Mouse (Mus musculus): ENCODE results near the gene Ppp1r12c. TPM values are rescaled to one million over a fixed set of nuclear protein-coding genes. Genes with fewer than 3 reads are reported as not detected.

Gene Ppp1r12c
- polyA plus RNA-seq, 1 experiment from 2014 or later: 17.0 TPM

DNA sequence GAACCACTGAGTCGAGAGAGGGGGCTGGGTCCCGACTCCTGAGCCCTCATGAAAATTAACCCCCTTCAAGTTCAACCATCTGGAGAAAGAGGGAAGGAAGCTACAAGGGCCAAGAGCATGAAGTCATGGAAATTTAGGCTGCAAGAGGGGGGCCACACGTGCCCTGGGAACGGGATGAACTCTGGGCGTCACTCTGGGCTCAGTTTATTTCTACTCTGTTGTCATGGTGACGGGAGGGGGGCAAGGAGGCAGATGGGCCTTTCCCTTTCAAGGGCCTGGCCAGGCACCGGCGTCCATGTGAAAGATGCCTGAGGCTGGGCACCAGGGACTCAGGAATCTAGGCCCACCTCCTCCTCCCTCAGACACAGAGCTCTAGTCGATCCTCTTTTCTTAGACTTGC, 3.2 kb downstream of the Ppp1r12c start:
- Histone ChIP-seq H3K27ac (ENCODE audit: low read length) (peak overlapping the region; percentile 43), H3K9ac (ENCODE audit: low read depth, low read length) (peak overlapping the region; percentile 52), H3K27me3 (replicated peaks; ENCODE audit: control insufficient read depth, insufficient read depth, low read length) (no peaks in the 10 kb centered on the region), H3K4me2 (ENCODE audit: low read depth, low read length) (peak overlapping the region; percentile 32), H3K9me3 (ENCODE audit: control insufficient read depth, low read length) (no peaks in the 10 kb centered on the region), H3K4me1 (ENCODE audit: control insufficient read depth, insufficient read depth, low read length) (peaks cover 36% of the 10 kb centered on the region), H3K36me3 (ENCODE audit: control insufficient read depth, insufficient read depth, low read length) (no peaks in the 10 kb centered on the region), H3K4me3 (ENCODE audit: low read length) (peak overlapping the region; percentile 13; the same call in 1 of the 2 replicates)
- WGBS: 22% methylated on average over 9 of the region's 9 CpGs
- peak; percentile 11 for ATAC-seq

DNA sequence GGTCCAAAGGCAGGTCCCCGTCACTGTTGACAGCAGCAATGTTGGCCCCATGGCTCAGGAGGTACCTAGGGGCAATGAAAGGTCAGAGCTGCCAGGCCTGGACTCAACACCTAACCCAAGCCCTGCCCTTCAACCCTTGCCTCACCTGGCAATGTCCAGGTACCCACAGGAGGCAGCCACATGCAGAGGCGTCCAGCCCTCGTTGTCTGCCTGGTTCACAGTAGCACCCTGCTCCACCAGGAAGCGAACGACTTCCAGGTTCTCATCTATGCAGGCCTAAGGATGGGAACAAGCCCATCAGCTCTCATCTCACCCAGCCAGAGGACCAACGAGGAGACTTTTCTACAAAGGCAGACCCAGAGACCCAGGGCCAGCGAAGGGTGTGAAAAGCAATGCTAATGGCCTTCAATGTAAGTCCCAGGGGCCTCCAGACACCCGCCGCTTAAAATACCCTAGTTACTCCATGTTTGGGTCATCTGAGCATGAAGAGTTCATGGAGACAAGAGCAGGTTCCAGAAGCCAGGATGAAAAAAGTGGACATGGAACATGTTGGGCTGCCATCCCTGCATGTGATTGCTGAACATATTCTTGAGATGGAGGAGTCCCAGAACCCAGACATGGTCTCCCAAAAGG, 4.1 kb downstream of the Ppp1r12c start:
- 0 out of 2 replicates have a peak overlapping the region, but pooled peaks have one; percentile 43 for H3K27ac ChIP-seq (ENCODE audit: low read length)
- no peaks in the 10 kb centered on the region for H3K9me3 ChIP-seq (ENCODE audit: control insufficient read depth, low read length)
- no peak for ATAC-seq
- H3K36me3 ChIP-seq (ENCODE audit: control insufficient read depth, insufficient read depth, low read length): no peaks in the 10 kb centered on the region
- no peaks in the 10 kb centered on the region for H3K27me3 ChIP-seq (replicated peaks; ENCODE audit: control insufficient read depth, insufficient read depth, low read length)
- H3K4me3 ChIP-seq (ENCODE audit: low read length): no peak overlapping the region
- peaks cover 44% of the 10 kb centered on the region for H3K4me1 ChIP-seq (ENCODE audit: control insufficient read depth, insufficient read depth, low read length)
- H3K4me2 ChIP-seq (ENCODE audit: low read depth, low read length): peak overlapping the region; percentile 32
- WGBS: 96% methylated on average over 9 of the region's 9 CpGs
- H3K9ac ChIP-seq (ENCODE audit: low read depth, low read length): no peak overlapping the region

DNA sequence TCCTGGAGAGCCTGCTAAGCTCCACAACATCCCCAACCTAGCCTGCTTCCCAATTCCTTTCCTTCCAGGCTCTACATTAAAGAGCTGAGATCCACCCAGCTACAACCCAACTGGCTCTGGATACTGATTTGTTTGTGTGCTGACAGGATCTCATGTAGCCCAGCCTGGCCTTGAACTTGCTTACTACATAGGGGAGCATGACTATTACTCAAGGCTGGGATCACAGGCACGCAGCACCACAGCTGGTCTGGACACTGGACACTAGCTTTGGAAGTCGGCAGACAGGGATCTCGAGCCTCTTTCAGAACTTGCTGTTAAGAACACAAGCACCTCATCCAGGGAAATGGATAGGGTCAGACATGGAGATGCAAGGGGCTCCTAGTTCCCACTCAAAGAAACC, 5.0 kb downstream of the Ppp1r12c start:
- Histone ChIP-seq H3K4me3 (ENCODE audit: low read length) (no peak overlapping the region), H3K36me3 (ENCODE audit: control insufficient read depth, insufficient read depth, low read length) (no peaks in the 10 kb centered on the region), H3K9me3 (ENCODE audit: control insufficient read depth, low read length) (no peaks in the 10 kb centered on the region), H3K4me2 (ENCODE audit: low read depth, low read length) (no peak overlapping the region), H3K27ac (ENCODE audit: low read length) (no peak overlapping the region), H3K27me3 (replicated peaks; ENCODE audit: control insufficient read depth, insufficient read depth, low read length) (no peaks in the 10 kb centered on the region), H3K9ac (ENCODE audit: low read depth, low read length) (no peak overlapping the region), H3K4me1 (ENCODE audit: control insufficient read depth, insufficient read depth, low read length) (peaks cover 42% of the 10 kb centered on the region)
- no peak for ATAC-seq
- 94% methylated on average over 3 of the region's 3 CpGs for WGBS

DNA sequence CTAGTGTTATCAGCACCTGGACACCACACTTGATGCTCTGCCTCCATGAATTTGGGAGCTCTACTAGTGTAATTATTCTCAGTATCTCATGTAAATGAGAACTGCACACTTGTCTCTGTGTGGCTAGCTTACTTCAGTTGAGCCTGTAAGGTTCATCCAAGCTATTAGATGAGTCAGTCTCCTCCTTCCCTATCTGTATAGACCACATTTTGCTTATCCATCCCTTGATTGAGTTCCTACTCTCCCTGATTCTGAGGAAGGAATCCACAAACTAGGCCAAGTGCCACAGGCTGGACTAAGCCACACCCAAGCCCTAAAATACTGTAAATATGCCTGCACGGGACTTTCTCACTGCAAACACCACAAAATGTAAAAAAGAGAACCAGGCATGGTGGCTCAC, 7.5 kb downstream of the Ppp1r12c start:
- H3K36me3 ChIP-seq (ENCODE audit: control insufficient read depth, insufficient read depth, low read length): 0 out of 2 replicates have a peak, but pooled peaks cover 3% of the 10 kb centered on the region
- no peaks in the 10 kb centered on the region for H3K9me3 ChIP-seq (ENCODE audit: control insufficient read depth, low read length)
- H3K9ac ChIP-seq (ENCODE audit: low read depth, low read length): no peak overlapping the region
- H3K4me2 ChIP-seq (ENCODE audit: low read depth, low read length): no peak overlapping the region
- H3K4me1 ChIP-seq (ENCODE audit: control insufficient read depth, insufficient read depth, low read length): peaks cover 27% of the 10 kb centered on the region
- WGBS: 59% methylated on average over 1 of the region's 1 CpGs
- H3K27ac ChIP-seq (ENCODE audit: low read length): no peak overlapping the region
- H3K27me3 ChIP-seq (replicated peaks; ENCODE audit: control insufficient read depth, insufficient read depth, low read length): no peaks in the 10 kb centered on the region
- no peak overlapping the region for H3K4me3 ChIP-seq (ENCODE audit: low read length)
- no peak for ATAC-seq

DNA sequence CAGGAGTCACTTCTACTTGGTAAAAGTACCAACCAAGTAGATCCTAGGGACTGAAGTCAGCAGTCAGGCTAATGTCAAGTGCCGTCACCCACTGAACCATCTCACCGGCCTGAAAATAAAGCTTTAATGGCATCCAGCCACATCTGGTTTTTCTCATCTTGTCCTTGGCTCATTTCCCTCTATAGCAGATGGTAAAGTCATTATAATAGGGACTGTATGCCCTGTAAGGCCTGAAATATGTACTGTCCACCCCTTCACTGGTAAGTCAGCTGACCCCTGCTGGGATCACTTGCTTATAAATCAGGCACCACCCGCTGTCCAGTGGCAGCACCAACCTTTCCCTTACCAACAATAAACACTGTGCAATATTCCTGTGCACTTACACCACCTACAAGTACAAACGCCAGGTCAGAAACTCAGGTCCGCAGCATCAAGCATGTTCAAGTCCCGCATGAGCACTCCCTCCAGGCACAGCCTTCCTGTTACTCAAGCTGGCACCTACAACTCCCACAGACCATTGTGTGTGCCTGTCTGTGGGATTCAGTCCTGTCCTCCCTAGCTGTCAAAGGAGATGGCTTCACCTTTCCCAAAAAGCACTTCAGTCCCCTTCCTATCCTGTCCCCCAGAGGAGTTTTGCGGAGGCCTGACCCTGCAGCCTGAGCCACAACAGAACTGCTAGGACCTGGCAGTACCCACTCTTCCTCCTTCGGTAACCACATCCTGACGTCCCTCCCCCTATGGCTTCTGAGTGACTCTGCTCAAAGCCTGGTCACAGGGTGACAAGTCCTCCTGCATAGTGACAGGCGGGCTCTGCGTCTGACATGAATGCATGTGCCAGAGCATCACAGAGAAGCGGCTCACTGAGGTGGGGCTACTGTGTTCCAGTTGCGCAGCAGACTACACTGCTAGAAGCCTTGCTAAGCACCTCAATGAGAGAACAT, 8.9 kb downstream of the Ppp1r12c start:
- H3K36me3 ChIP-seq (ENCODE audit: control insufficient read depth, insufficient read depth, low read length): 0 out of 2 replicates have a peak, but pooled peaks cover 3% of the 10 kb centered on the region
- H3K9me3 ChIP-seq (ENCODE audit: control insufficient read depth, low read length): no peaks in the 10 kb centered on the region
- H3K9ac ChIP-seq (ENCODE audit: low read depth, low read length): no peak overlapping the region
- H3K4me3 ChIP-seq (ENCODE audit: low read length): no peak overlapping the region
- H3K27ac ChIP-seq (ENCODE audit: low read length): 0 out of 2 replicates have a peak overlapping the region, but pooled peaks have one; percentile 34
- WGBS: 76% methylated on average over 13 of the region's 13 CpGs
- H3K4me2 ChIP-seq (ENCODE audit: low read depth, low read length): no peak overlapping the region
- ATAC-seq: no peak
- H3K4me1 ChIP-seq (ENCODE audit: control insufficient read depth, insufficient read depth, low read length): peaks cover 12% of the 10 kb centered on the region
- no peaks in the 10 kb centered on the region for H3K27me3 ChIP-seq (replicated peaks; ENCODE audit: control insufficient read depth, insufficient read depth, low read length)

DNA sequence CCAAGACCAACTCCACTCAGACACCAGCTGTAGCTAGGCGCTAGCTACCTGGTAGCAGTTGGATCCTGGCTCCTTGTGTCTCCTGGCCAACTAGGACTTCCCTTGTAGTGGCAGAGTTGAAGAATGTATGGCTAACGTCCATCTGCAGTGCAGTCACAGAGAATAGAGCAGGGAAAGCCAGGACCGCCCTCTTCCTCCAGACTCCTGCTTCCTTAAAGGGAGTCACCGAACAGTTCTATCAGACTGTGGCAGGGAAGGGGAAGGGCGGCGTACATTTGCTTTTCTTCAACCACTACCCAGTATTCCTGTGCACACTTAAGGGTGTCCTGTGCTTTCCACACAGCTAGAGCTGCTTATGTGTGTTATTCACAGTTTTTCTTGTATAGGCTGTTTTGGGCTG, 10.2 kb downstream of the Ppp1r12c start:
- Histone ChIP-seq H3K4me3 (ENCODE audit: low read length) (no peak overlapping the region), H3K4me2 (ENCODE audit: low read depth, low read length) (no peak overlapping the region), H3K4me1 (ENCODE audit: control insufficient read depth, insufficient read depth, low read length) (peaks cover 12% of the 10 kb centered on the region; the same call in 1 of the 2 replicates), H3K9me3 (ENCODE audit: control insufficient read depth, low read length) (no peaks in the 10 kb centered on the region), H3K27me3 (replicated peaks; ENCODE audit: control insufficient read depth, insufficient read depth, low read length) (no peaks in the 10 kb centered on the region), H3K27ac (ENCODE audit: low read length) (peak overlapping the region; percentile 21; the same call in 1 of the 2 replicates), H3K9ac (ENCODE audit: low read depth, low read length) (no peak overlapping the region; the same call in 1 of the 2 replicates), H3K36me3 (ENCODE audit: control insufficient read depth, insufficient read depth, low read length) (peaks cover 4% of the 10 kb centered on the region)
- 72% methylated on average over 6 of the region's 6 CpGs for WGBS
- no peak for ATAC-seq

DNA sequence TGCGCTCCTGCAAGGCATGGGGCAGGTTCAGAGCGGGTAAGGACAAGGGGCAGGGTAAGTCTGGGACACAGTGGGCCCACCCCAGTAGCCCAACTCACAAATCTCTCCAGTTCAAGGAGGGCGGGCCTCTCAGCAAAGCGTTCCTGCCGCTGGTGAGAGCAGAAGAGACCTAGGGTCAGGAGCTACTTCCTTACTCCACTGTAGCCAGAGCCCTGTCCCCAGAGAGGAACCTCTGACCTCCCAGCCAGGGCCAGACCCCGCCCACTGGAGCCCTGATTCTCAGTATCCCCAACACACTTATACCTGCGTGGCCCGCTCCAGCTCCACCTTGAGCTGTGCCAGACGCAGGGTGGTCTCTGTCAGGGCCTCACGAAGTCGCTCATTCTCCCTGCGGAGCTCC, 19.2 kb downstream of the Ppp1r12c start:
- no peak overlapping the region for H3K9ac ChIP-seq (ENCODE audit: low read depth, low read length)
- H3K27me3 ChIP-seq (replicated peaks; ENCODE audit: control insufficient read depth, insufficient read depth, low read length): no peaks in the 10 kb centered on the region
- H3K36me3 ChIP-seq (ENCODE audit: control insufficient read depth, insufficient read depth, low read length): peaks cover 28% of the 10 kb centered on the region
- no peak overlapping the region for H3K4me2 ChIP-seq (ENCODE audit: low read depth, low read length)
- peaks cover 15% of the 10 kb centered on the region for H3K4me1 ChIP-seq (ENCODE audit: control insufficient read depth, insufficient read depth, low read length)
- no peak overlapping the region for H3K4me3 ChIP-seq (ENCODE audit: low read length)
- no peak for ATAC-seq
- no peak overlapping the region for H3K27ac ChIP-seq (ENCODE audit: low read length)
- WGBS: 83% methylated on average over 12 of the region's 12 CpGs
- H3K9me3 ChIP-seq (ENCODE audit: control insufficient read depth, low read length): no peaks in the 10 kb centered on the region

DNA sequence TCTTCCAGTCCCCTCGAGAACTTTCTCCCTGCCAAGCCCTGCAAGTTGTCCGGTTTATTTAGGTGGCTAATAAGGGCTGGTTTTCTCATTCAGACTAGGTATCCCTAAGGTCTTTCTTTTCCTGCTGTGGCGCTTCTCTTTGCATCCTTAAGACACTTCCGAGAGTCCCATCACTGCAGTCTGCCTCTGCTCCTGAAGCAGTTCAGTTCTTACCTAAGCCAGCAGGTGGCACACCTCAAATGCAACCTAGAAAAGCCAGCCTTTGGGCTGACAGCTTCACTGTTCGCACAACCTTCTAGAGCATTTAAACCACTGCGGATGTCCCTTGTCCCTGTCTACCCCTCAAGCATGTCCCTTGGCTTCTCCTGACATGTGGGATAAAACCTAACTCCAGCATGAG, 21.8 kb downstream of the Ppp1r12c start:
- H3K27ac ChIP-seq (ENCODE audit: low read length): no peak overlapping the region
- ATAC-seq: no peak
- WGBS: 29% methylated on average over 6 of the region's 6 CpGs
- no peak overlapping the region for H3K4me3 ChIP-seq (ENCODE audit: low read length)
- no peak overlapping the region for H3K9ac ChIP-seq (ENCODE audit: low read depth, low read length)
- H3K4me2 ChIP-seq (ENCODE audit: low read depth, low read length): peak overlapping the region; percentile 93; the same call in 1 of the 2 replicates
- no peaks in the 10 kb centered on the region for H3K9me3 ChIP-seq (ENCODE audit: control insufficient read depth, low read length)
- H3K4me1 ChIP-seq (ENCODE audit: control insufficient read depth, insufficient read depth, low read length): peaks cover 17% of the 10 kb centered on the region
- peaks cover 18% of the 10 kb centered on the region; the same call in 1 of the 2 replicates for H3K36me3 ChIP-seq (ENCODE audit: control insufficient read depth, insufficient read depth, low read length)
- peaks cover 4% of the 10 kb centered on the region; the same call in 1 of the 2 replicates for H3K27me3 ChIP-seq (replicated peaks; ENCODE audit: control insufficient read depth, insufficient read depth, low read length)

DNA sequence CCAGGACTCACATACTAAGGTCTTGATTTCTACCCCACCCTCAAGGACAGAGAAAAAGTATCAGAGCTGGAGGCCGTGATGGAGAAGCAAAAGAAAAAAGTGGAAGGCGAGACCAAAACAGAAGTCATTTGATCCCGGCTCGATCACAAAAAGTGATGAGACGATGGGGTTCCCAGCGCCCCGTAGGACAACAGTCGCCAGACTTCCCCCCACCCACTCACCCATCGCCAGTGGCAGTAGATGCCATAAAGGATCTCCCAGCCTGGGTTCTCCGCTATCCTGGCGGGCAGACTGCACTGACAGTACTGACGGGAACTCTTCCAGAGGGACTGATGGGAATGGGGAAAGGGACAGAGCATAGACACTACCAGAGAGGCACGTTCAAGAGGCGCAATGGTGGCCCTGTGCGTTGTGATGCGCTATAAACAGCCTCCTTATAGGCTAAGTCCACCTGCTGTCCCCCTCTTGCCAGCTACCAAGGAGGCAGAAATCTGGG, 22.6 kb downstream of the Ppp1r12c start:
- 2% methylated on average over 16 of the region's 16 CpGs for WGBS

More for the DNA sequence above, 22.6 kb downstream of the Ppp1r12c start:
- H3K4me2 ChIP-seq (ENCODE audit: low read depth, low read length): peak overlapping the region; percentile 93
- H3K36me3 ChIP-seq (ENCODE audit: control insufficient read depth, insufficient read depth, low read length): peaks cover 16% of the 10 kb centered on the region; the same call in 1 of the 2 replicates
- ATAC-seq: peak; percentile 20
- no peaks in the 10 kb centered on the region for H3K9me3 ChIP-seq (ENCODE audit: control insufficient read depth, low read length)
- H3K27me3 ChIP-seq (replicated peaks; ENCODE audit: control insufficient read depth, insufficient read depth, low read length): peaks cover 5% of the 10 kb centered on the region; the same call in 1 of the 2 replicates
- peaks cover 17% of the 10 kb centered on the region for H3K4me1 ChIP-seq (ENCODE audit: control insufficient read depth, insufficient read depth, low read length)
- H3K9ac ChIP-seq (ENCODE audit: low read depth, low read length): peak overlapping the region; percentile 72
- H3K27ac ChIP-seq (ENCODE audit: low read length): peak overlapping the region; percentile 95
- H3K4me3 ChIP-seq (ENCODE audit: low read length): peak overlapping the region; percentile 52
